Mouse (Mus musculus): Measurements from ENCODE around the gene Zfp605. TPM values are rescaled to one million over a fixed set of nuclear protein-coding genes. Genes with fewer than 3 reads are reported as not detected.

Zfp605 gene
- polyA plus RNA-seq, 1 experiment: not detected

DNA sequence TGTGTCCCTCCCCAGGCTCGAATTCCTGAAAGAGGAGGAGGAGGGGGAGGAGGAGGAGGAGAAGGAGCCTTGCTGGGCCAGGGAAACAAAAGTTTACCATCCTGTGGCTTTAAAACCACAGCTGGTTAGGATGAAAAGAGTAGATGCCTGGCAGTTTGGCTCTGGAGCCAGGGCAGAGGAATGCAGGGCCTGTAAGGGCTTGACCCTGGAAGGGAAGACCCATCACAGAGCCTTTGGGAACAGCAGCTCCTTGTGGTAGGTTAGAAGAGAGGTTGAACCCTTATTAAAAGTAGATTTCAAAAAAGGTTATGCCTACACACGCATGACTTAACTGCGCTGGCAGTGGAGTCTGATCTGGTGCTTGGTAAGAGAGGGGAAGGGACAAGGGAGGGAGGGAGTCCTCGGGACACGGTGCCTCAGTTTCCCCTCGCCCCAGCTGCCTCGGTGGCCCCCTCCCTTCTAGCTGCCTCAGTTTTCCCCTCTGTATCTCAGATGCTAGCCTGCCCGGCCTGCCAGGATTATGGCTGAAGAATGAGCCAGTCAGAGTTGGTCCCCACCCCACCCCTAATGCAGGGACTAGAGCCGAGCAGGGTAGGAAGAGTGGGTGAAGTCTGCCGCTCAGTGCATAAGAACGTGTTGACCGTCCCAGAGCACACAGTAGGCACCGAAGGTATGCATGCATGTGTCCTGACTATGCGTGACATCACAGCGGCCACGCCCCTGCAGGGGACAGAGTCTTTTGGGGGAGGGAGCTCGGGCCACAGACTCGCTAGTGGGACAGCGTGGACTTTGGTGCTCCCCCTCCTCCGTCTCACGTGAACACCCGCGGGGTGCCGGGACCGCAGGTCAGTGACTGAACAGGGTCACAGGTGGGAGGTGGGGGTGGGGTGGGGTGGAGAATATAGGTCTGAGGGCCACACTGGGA is 10.0 kb upstream of the Zfp605 start, which contains the start of gene Plcxd1:
TSS of gene Plcxd1 (plus strand) at position 314 of the 925 bp plus-strand sequence.
- Histone ChIP-seq H3K27ac (ENCODE audit: insufficient read depth, low read depth, low read length) (no peak within 1 kb of the TSS), H3K4me1 (ENCODE audit: control insufficient read depth, insufficient read depth, low read length) (peaks cover 32% of the 10 kb centered on the region), H3K4me3 (ENCODE audit: insufficient read depth, low read depth, low read length) (no peak within 1 kb of the TSS)
- no peak for TF ChIP-seq POLR2A (IDR thresholded peaks at IDR 0.05; ENCODE audit: insufficient read depth, low read depth, low read length)
- no peak for TF ChIP-seq CTCF (IDR thresholded peaks at IDR 0.05; ENCODE audit: insufficient read depth, low read depth, low read length)
- WGBS: 15% methylated on average over 25 of the region's 25 CpGs

DNA sequence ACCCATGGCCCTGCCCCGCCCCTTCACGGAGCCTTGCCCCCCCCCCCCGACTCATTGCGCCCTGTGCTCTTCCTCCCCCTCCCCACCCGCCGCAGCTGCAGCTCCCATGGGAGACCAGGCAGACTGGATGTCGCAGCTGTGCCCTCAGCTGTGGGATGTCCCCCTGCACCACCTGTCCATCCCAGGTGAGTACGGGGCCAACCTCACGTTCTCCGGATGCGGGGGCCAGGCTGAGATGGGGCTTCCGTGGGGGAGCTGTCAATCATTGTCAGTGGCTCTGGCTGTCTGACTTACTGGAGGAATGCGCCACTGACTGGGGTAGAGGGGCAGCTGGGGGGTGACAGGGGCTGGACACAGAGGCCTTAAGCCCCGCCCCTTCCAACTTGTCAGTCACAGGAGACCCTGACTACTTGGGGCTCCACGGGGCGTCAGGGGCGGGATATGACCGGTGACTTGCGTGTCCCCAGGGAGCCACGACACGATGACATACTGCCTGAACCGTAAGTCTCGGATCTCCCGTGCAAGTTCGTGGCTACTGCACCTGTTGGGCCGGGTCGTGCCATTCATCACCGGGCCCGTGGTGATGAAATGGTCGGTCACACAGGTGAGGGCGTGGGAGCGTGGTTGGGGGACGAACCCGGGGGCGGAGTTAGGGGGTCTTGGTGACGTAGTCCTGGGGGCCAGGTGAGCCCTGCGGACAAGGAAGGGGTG is 8.8 kb upstream of the Zfp605 start:
- Histone ChIP-seq H3K27ac (ENCODE audit: insufficient read depth, low read depth, low read length) (no peak overlapping the region), H3K4me1 (ENCODE audit: control insufficient read depth, insufficient read depth, low read length) (peaks cover 35% of the 10 kb centered on the region), H3K4me3 (ENCODE audit: insufficient read depth, low read depth, low read length) (peak overlapping the region; percentile 39)
- TF ChIP-seq CTCF (IDR thresholded peaks at IDR 0.05; ENCODE audit: insufficient read depth, low read depth, low read length) (no peak), POLR2A (IDR thresholded peaks at IDR 0.05; ENCODE audit: insufficient read depth, low read depth, low read length) (no peak)
- WGBS: 2% methylated on average over 37 of the region's 37 CpGs

DNA sequence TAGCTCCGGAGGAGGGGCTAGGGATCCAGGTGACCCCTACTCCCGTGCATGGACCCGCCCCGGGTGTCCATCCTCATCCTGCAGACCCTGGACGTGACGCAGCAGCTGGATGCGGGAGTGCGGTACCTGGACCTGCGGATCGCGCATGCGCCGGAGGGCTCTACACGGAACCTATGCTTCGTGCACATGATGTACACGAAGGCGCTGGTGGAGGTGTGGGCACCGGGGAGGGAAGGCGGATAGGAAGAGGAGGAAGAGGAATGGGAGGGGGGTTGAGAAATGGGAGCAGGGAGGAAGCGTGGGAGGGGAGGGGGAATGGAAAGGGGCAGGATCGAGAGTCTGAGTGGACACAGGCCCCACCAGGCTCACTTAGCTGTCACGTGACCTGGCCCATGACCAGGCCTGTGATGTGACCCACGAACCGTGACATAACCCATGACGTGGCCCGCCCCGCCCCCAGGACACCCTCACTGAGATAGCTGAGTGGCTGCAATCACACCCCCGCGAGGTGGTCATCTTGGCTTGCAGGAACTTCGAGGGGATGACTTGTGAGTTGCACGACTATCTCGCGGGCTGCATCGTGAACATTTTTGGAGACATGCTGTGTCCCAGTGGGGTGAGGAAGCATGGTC is 8.1 kb upstream of the Zfp605 start:
- peaks cover 42% of the 10 kb centered on the region for H3K4me1 ChIP-seq (ENCODE audit: control insufficient read depth, insufficient read depth, low read length)
- 18% methylated on average over 34 of the region's 34 CpGs for WGBS
- TF ChIP-seq POLR2A (IDR thresholded peaks at IDR 0.05; ENCODE audit: insufficient read depth, low read depth, low read length) (no peak), CTCF (IDR thresholded peaks at IDR 0.05; ENCODE audit: insufficient read depth, low read depth, low read length) (no peak)
- H3K4me3 ChIP-seq (ENCODE audit: insufficient read depth, low read depth, low read length): peak overlapping the region; percentile 39
- no peak overlapping the region for H3K27ac ChIP-seq (ENCODE audit: insufficient read depth, low read depth, low read length)

DNA sequence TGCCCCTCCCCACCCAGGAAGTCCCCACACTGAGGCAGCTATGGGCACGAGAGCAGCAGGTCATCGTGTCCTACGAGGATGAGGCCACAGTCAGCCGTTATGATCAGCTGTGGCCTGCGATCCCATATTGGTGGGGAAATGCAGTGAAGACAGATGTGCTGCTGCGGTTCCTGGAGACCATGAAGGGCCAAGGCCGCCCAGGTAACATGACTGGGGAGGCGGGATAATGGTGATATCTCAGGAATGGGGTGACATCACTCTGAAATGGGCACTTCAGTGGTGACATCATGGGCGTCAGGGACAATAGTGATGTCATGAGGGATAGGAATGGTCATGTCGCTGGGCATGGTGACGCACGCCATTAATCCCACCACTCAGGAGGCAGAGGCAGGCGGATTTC is 7.5 kb upstream of the Zfp605 start:
- Histone ChIP-seq H3K4me3 (ENCODE audit: insufficient read depth, low read depth, low read length) (no peak overlapping the region), H3K4me1 (ENCODE audit: control insufficient read depth, insufficient read depth, low read length) (peaks cover 45% of the 10 kb centered on the region), H3K27ac (ENCODE audit: insufficient read depth, low read depth, low read length) (no peak overlapping the region)
- TF ChIP-seq CTCF (IDR thresholded peaks at IDR 0.05; ENCODE audit: insufficient read depth, low read depth, low read length): no peak
- TF ChIP-seq POLR2A (IDR thresholded peaks at IDR 0.05; ENCODE audit: insufficient read depth, low read depth, low read length): no peak
- WGBS: 94% methylated on average over 13 of the region's 13 CpGs

DNA sequence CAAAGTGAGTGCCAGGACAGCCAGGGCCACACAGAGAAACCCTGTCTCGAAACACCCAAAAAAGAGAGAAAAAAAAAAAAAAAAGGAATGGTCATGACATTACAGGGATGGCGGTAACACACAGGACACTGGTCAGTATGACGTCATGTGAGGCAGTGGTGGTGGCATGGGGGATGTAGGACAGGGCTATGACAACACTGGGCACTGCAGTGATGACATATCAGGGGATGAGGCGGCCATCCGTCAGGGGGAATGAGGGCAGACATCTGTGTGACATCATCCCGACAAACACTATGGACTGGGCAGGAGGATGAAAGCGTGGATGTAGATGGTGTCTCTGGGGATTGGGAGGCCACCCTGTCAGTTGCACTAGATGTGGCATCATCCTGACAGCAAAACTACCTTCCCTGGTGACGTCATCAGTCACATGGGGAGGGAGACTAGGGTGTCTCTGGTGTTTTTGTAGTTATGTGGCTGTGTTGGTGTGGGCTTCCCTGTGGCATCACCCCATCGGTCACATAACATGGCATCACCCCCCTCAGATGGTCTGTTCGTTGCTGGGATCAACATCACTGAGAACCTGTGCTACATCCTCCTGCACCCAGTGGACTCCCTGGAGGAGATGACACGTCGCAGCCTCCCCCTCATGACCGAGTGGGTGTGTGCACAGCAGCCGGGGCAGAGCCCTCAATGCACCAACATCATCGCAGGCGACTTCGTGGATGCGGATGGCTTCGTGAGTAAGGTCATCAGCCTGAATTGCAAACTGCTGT is 6.9 kb upstream of the Zfp605 start:
- Histone ChIP-seq H3K4me3 (ENCODE audit: insufficient read depth, low read depth, low read length) (no peak overlapping the region), H3K4me1 (ENCODE audit: control insufficient read depth, insufficient read depth, low read length) (peaks cover 45% of the 10 kb centered on the region), H3K27ac (ENCODE audit: insufficient read depth, low read depth, low read length) (no peak overlapping the region)
- 86% methylated on average over 19 of the region's 19 CpGs for WGBS
- TF ChIP-seq CTCF (IDR thresholded peaks at IDR 0.05; ENCODE audit: insufficient read depth, low read depth, low read length) (no peak), POLR2A (IDR thresholded peaks at IDR 0.05; ENCODE audit: insufficient read depth, low read depth, low read length) (no peak)

DNA sequence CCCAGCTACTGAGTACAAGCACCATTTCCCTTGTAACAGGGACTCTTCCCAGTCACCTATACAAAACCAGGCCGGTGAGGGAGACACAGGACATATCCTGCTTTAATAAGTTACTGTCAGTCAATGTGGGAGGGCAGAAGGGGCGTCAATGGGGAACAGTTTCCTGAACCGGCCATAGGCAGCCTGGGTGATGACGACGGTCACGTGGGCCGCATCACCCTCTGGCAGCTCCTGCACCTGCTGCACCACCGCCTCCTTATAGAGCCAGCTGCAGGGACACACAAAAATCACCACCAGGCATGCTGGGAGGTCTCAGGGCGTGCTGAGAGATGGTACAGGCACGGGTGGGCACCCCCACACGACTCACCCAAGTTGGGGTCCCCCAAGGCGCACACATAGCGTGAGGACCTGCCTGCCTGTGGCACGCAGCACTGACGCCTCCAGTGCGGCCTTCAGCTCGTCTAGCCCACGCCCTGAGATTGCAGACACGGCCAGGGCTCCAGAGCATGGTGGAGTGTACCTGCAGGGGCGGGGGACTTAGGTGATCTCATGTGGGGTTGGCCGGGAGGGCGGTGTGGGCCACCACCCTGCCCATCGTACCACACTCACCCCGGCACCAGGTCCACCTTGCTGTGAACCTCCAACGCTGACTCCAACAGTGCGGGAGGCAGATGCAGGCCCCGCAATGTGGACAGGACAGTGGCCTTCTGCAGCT is 5.8 kb upstream of the Zfp605 start:
- WGBS: 94% methylated on average over 27 of the region's 27 CpGs
- no peak overlapping the region for H3K4me3 ChIP-seq (ENCODE audit: insufficient read depth, low read depth, low read length)
- TF ChIP-seq CTCF (IDR thresholded peaks at IDR 0.05; ENCODE audit: insufficient read depth, low read depth, low read length) (no peak), POLR2A (IDR thresholded peaks at IDR 0.05; ENCODE audit: insufficient read depth, low read depth, low read length) (no peak)
- peaks cover 44% of the 10 kb centered on the region for H3K4me1 ChIP-seq (ENCODE audit: control insufficient read depth, insufficient read depth, low read length)
- H3K27ac ChIP-seq (ENCODE audit: insufficient read depth, low read depth, low read length): no peak overlapping the region

DNA sequence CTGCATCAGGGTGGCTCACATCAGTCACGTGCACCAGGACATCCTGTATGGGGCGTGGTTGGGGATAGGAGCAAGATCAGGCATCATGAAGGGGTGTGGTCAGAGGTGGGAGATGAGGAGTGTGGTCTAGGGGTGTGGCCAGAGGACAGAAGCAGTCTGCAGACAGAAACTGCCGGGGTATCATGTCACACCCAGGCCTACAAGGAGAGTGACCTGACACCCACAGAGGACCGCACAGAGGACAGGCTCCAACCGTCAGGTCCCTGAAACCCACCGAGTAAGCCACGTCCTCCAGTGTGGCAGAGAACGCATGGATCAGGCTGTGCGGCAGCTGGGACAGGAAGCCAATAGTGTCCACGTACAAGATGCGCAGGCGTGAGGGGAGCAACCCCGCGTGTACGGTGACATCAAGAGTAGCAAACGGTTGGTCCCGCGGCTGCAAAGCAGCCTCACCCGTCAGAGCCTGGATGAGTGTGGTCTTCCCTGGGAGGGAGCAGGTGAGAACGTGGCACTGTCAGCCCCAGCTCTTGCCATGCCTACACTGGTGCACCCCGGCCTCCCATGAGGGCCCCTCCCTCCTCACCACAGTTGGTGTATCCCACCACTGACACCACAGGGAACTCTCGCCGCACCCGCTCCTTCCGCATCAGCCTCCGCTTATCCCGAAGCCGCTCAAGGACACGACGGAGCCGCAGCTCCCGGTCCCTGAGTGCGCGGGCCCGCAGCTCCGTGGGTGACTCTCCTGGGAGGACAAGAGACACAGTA is 5.1 kb upstream of the Zfp605 start:
- Histone ChIP-seq H3K4me1 (ENCODE audit: control insufficient read depth, insufficient read depth, low read length) (peaks cover 38% of the 10 kb centered on the region), H3K27ac (ENCODE audit: insufficient read depth, low read depth, low read length) (no peak overlapping the region), H3K4me3 (ENCODE audit: insufficient read depth, low read depth, low read length) (no peak overlapping the region)
- WGBS: 94% methylated on average over 36 of the region's 36 CpGs
- TF ChIP-seq CTCF (IDR thresholded peaks at IDR 0.05; ENCODE audit: insufficient read depth, low read depth, low read length): no peak
- TF ChIP-seq POLR2A (IDR thresholded peaks at IDR 0.05; ENCODE audit: insufficient read depth, low read depth, low read length): no peak
